In genomic region chr16:5049182-5049773, GRCm38 (mm10) we compare ENCODE assay signal across 9 mouse cellular contexts. TPM values are rescaled to one million over a fixed set of nuclear protein-coding genes. Genes with fewer than 3 reads are reported as not detected.
DNase-seq lines count a peak whose midpoint lies in the region; ATAC-seq and TF ChIP-seq lines count a peak whose summit lies in the region.
"Had no signal": no experiment of that assay in that cellular context is flagged by ENCODE, and none has a peak within 500 bp of the region (broad histone marks: within the 10 kb centered on the region; RNA-seq: fewer than 3 reads in every experiment).

No protein-coding gene starts in this region.

- DNase-seq in kidney, adult 9 months: peak; percentile 10
- DNase-seq in kidney, adult 8-10 months: no peak
- peak; percentile 2 for DNase-seq in ZHBTc4 (ENCODE audit: low read depth, low spot score)
- DNase-seq in lung, postnatal 0 days (ENCODE audit: low spot score): peak; percentile 59
- DNase-seq in urinary bladder, adult 18-20 months (ENCODE audit: low spot score in 2 of 2): no peak
- no peak for DNase-seq in spleen, adult 12 weeks (ENCODE audit: low spot score)
- no peak for DNase-seq in left cerebral cortex, postnatal 10 days (ENCODE audit: extremely low spot score in 1 of 2, low spot score in 2 of 2)

- under 1% methylated on average over 37 of the region's 38 CpGs for WGBS in lung, postnatal 0 days

- intact Hi-C loops in left cerebral cortex, postnatal 10 days (cut with DNase I): no loop called here

- TF ChIP-seq CTCF in lung, postnatal 0 days (IDR thresholded peaks at IDR 0.05): no peak

- H3K4me3 ChIP-seq in lung, postnatal 0 days (ENCODE audit: low read depth, low read length): peak overlapping the region; percentile 96

- peak overlapping the region; percentile 100 for H3K27ac ChIP-seq in lung, postnatal 0 days (ENCODE audit: low read length)

- peak overlapping the region; percentile 93 for H3K9ac ChIP-seq in lung, postnatal 0 days (replicated peaks; ENCODE audit: low read depth)

- peak overlapping the region; percentile 85 for H3K4me2 ChIP-seq in lung, postnatal 0 days (replicated peaks; ENCODE audit: low read depth, low read length)

- H3K4me1 ChIP-seq in lung, postnatal 0 days (ENCODE audit: insufficient read depth, low read depth, low read length): peaks cover 4% of the 10 kb centered on the region; the same call in 1 of the 2 replicates

- TF ChIP-seq EP300 in lung, postnatal 0 days (IDR thresholded peaks at IDR 0.05): no peak

- peak; percentile 20 to 34; a peak in 3 of 4 replicates for ATAC-seq in hematopoietic stem cell, adult 5-6 weeks (replicated peaks in 1 of 2; ENCODE audit: insufficient read depth in 1 of 2, low FRiP score in 2 of 2, low TSS enrichment in 1 of 2, low read depth in 1 of 2, poor library complexity in 2 of 2, severe bottlenecking in 2 of 2)
- peak; percentile 49 for ATAC-seq in lung, postnatal 0 days

- H3K27me3 ChIP-seq in lung, postnatal 0 days (replicated peaks; ENCODE audit: insufficient read depth, low read length): no peaks in the 10 kb centered on the region

- H3K36me3 ChIP-seq in lung, postnatal 0 days (ENCODE audit: insufficient read depth, low read length): peaks cover 7% of the 10 kb centered on the region; the same call in 1 of the 2 replicates

- no peaks in the 10 kb centered on the region for H3K9me3 ChIP-seq in lung, postnatal 0 days (ENCODE audit: low read length)

RNA-seq across cellular contexts. Expression of gene Glyr1, which starts 0.4 kb away (rescaled TPM):
- total RNA-seq in hematopoietic stem cell, adult 5-6 weeks (2017): 96.6 and 102 TPM in 2 replicates
- polyA plus RNA-seq in lung, postnatal 0 days (2015; fragmentation: Nextera tagmentation; extraction: Ambion mirVana): 75.8 and 81.1 TPM in 2 replicates
- 100 to 1,000 TPM; 156 to 160 TPM for total RNA-seq in left cerebral cortex, postnatal 10 days (2021)

RNA-seq across cellular contexts. Expression of gene Ubn1, which starts 0.6 kb away (rescaled TPM):
- total RNA-seq in hematopoietic stem cell, adult 5-6 weeks (2017): 51.5 and 57.7 TPM in 2 replicates
- polyA plus RNA-seq in lung, postnatal 0 days (2015; fragmentation: Nextera tagmentation; extraction: Ambion mirVana): 15.0 and 16.3 TPM in 2 replicates
- total RNA-seq in left cerebral cortex, postnatal 10 days (2021): 10 to 100 TPM; 38.1 to 38.9 TPM

RNA-seq across cellular contexts. Expression of gene Rogdi, which starts 35.9 kb away (rescaled TPM):
- total RNA-seq in hematopoietic stem cell, adult 5-6 weeks (2017): 5.0 and 5.3 TPM in 2 replicates
- 58.9 and 60.4 TPM in 2 replicates for polyA plus RNA-seq in lung, postnatal 0 days (2015; fragmentation: Nextera tagmentation; extraction: Ambion mirVana)
- total RNA-seq in left cerebral cortex, postnatal 10 days (2021): 100 to 1,000 TPM; 150 to 160 TPM

RNA-seq across cellular contexts. Expression of gene Smim22, which starts 42.2 kb away (rescaled TPM):
- not detected in 2 replicates for total RNA-seq in hematopoietic stem cell, adult 5-6 weeks (2017)
- polyA plus RNA-seq in lung, postnatal 0 days (2015; fragmentation: Nextera tagmentation; extraction: Ambion mirVana): 57.5 and 59.4 TPM in 2 replicates
- total RNA-seq in left cerebral cortex, postnatal 10 days (2021): not detected

RNA-seq across cellular contexts. Expression of gene Sept12, which starts 51.6 kb away (rescaled TPM):
- total RNA-seq in hematopoietic stem cell, adult 5-6 weeks (2017): not detected in 2 replicates
- polyA plus RNA-seq in lung, postnatal 0 days (2015; fragmentation: Nextera tagmentation; extraction: Ambion mirVana): 0.14 and 0.27 TPM in 2 replicates
- not detected for total RNA-seq in left cerebral cortex, postnatal 10 days (2021)
- polyA plus RNA-seq: brain, embryonic 14.5 days had no signal

Comparison
In these comparisons a context has a peak if more than half of its experiments do, and no peak if none do; other contexts are left out.
1. DNase-seq: peak in kidney, adult 9 months (single experiment), ZHBTc4 (single experiment) and lung, postnatal 0 days (single experiment); none in kidney, adult 8-10 months (0 of 2), urinary bladder, adult 18-20 months (0 of 2), spleen, adult 12 weeks (single experiment) and left cerebral cortex, postnatal 10 days (0 of 2).
2. RNA of gene Rogdi, which starts 35.9 kb away (total RNA-seq): 150 to 160 TPM in left cerebral cortex, postnatal 10 days; 5.0 to 5.3 TPM in hematopoietic stem cell, adult 5-6 weeks; every median in the first group is over 10 times any median in the second.